Mouse (Mus musculus) urinary bladder, postnatal 10 days (tissue): ENCODE measurements around the gene Adcy1.

Source experiments
- DNase-seq: peaks from one replicate; pipeline ENCODE4 v3.0.0; 2022; ENCODE audit warnings: low spot score

The Adcy1 gene

GRCm38 (mm10) chr11:7063001-7063584 is at the start of gene Adcy1:
Gene Adcy1, plus strand, starts transcription at chr11:7063489.
- DNase-seq = no peak

DNA sequence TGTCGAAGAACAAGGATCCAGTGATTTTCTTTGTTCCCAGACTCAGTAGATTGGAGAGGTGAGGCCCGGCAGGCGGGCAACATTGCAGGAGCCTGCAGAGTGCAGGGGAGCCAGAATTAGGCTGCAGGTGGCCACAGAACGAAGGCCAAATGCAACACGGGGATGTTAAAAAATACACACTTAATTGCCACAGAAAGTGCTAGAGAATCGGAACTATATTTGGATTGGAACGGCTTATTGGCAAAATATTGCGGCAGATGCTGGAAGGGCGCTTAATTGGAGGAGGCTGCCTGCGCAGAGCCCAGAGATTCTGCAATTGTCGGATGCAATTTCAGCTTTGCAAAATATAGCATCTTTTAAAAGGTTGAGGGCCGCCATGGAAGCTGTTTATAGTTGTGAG is 46.4 kb upstream of the Adcy1 start:
- DNase-seq = no peak

- no peak for DNase-seq
Observed at GRCm38 (mm10) chr11:7018078-7018477, 45.2 kb upstream of the Adcy1 start.

GRCm38 (mm10) chr11:7019006-7019525 is 44.2 kb upstream of the Adcy1 start:
- DNase-seq = no peak

- DNase-seq = no peak
Observed at GRCm38 (mm10) chr11:7033063-7033462, 30.2 kb upstream of the Adcy1 start.

DNA sequence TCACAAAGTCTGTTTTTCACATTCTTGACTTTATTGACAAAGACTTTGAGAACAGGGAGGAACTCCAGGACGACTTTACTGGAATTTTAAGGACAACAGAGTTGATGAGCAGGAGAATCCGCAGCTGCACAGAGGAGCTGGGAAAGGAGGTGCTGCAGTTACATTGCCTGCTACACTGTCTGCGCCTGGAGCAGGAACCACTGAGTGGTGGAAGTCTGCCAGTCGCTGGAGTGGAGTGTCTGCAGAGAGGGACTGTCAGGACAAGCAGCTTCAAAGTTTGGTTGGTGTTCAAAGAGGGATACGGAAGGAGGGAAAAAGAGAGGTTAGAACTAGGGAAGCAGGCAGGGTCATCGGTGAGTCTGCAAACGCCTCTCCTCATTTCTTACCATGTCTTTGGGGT is 23.6 kb upstream of the Adcy1 start:
- no peak for DNase-seq

DNA sequence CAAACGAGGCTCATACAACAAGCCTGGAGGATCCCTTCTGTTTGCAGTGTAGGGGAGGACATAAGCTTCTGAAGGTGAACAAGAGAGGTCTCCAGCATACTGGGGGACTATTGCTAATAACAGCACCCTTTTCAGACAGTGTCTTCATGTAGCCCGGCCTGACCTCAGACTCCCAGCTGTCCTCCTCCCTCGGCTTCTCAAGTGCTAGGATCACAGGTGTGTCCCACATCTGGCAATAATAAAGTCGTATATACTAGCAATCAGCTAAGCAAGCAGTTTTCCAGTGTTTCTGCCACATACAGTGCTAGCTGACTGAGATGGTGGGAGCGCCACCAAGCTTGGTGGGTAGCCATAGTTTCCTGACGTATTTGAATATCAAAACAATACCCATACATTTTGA is 22.5 kb upstream of the Adcy1 start:
- DNase-seq = no peak

GRCm38 (mm10) chr11:7047176-7047575 is 16.1 kb upstream of the Adcy1 start:
- no peak for DNase-seq

DNA sequence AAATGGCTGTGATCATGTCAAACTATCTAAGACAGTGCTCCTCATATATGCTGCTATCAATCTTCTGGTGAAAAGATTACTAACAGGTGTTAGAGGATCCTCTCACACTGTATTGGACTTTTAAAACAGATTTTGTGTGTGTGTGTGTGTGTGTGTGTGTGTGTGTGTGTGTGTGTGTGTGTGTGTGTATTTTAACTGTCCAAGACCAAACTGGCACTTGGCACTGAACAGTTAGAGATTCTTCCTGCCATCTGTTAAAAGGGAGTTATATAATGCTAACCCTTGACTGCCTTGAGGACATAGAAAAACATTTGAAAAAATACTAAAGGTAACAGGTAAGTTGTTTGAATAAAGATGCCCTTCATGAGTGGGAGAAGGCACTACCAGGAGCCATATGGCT is 15.7 kb upstream of the Adcy1 start:
- no peak for DNase-seq

DNA sequence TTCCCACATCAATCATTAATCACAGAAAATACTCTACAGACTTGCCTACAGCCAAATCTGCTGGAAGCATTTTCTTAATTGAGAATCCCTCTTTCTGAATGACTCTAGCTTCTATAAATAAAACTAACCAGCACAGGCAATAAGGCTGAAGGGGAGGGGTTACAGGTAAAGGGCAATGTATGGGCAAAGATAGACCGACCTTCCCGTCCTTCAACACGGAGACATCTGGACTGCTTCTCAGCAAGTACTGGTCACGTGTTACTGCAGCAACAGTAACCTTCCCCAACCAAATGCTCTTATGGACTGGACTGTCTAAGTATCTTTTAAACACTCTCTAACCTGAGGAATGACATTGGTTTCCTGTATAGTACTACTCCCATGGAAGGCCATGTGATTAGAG is 9.6 kb upstream of the Adcy1 start:
- no peak for DNase-seq

- DNase-seq = no peak
Observed at GRCm38 (mm10) chr11:7054662-7055265, 8.5 kb upstream of the Adcy1 start.

DNA sequence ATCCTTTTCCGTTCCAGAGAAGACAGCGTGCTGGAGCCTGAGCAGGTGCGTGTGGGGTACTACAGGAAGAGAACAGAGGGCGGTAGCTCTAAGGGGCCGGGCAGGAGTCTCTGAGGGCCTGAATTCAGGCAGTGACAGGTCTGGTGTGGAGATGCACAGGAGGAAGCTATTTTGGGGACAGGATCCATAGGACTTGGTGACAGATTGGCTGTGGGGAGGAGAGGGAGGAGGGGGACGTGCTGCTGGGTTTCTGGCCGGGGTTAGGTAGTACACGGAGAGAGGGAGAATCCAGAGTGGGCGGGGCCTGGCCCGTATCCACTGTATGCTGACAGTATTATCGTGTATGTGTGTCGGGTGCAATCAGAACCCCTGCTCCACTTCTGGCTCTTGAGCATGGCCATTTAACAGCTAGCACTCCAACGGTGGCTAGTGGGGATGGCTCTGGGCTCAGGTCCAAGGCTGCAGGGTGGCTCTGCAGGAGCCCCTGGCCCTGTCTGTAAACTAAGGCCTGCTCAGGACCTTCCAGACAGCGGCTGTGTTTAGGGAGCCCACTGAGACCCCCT is 7.8 kb upstream of the Adcy1 start:
- no peak for DNase-seq

DNA sequence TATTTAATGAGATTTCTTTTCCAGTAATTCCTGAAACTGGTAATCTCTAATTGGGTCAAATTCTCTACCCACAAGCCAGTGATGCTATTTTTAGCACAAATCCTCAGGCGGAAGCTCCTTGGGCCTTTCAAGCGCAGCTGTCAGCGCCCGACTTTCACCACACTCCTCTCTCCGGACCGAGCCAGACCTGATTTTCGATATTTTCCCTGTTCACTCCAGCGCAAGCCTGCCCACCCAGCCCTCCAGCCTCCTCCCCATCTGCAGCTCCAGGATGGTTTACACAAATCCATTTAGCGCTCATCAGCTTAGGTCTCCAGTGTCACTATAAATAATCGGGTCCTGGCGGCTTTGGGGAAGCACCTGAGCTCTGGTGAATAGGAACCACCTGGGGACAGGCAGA is 7.2 kb upstream of the Adcy1 start:
- no peak for DNase-seq

DNA sequence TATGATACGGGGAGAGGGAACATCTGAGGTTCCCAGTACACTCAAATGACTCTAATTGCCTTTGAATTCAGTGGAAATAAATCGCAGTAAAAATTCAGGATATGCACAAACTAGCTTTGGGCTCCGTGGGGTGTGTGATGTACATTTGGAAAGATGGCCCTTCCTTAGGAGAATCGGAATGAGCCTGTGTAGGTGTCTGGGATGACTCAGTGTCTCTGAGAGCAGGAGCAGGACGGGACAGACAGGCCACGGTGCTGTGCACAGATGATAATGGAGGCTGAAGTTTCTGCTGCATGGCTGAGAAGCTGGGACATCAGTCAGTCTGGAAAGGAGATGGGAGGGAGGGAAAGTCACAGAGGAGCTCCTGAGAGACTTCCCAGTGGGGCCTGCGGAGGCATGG is 5.5 kb upstream of the Adcy1 start:
- no peak for DNase-seq

GRCm38 (mm10) chr11:7061961-7062360 is 1.3 kb upstream of the Adcy1 start:
- DNase-seq = no peak

GRCm38 (mm10) chr11:7062566-7062965 is 723 bp upstream of the Adcy1 start:
- DNase-seq = no peak

DNA sequence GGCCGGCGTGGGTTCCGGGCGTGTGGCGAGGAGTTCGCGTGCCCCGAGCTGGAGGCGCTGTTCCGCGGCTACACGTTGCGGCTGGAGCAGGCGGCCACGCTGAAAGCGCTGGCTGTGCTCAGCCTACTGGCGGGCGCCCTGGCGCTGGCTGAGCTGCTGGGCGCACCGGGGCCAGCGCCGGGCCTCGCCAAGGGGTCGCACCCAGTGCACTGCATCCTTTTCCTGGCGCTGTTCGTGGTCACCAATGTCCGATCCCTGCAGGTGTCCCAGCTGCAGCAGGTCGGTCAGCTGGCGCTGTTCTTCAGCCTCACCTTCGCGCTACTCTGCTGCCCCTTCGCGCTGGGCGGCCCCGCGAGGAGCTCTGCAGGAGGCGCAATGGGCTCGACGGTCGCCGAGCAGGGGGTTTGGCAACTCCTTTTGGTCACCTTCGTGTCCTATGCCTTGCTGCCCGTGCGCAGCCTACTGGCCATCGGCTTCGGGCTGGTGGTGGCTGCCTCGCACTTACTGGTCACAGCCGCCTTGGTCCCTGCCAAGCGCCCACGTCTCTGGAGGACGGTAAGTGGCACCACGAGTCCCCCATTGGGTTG is 485 bp downstream of the Adcy1 start:
- no peak for DNase-seq

GRCm38 (mm10) chr11:7064484-7065185 is 1.3 kb downstream of the Adcy1 start:
- DNase-seq = no peak

DNA sequence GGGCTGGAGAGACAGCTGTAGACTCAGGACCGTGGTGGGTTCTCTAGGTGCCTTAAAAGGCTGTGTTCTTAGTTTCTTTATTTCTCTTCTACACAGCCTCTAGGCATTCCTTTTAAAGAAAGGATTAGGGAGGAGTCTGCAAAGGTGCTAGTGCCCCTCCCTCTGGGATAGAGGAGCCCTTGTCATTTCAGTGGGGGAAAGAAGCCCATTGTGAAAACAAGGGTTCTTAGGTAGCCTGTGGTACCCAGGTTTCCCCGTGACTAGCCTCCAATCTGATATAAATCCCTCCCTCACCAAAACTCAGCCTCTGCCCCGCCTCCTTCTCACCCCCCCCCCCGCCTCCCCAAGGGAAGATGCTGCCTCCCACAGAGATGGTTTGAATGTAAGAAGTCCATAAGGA is 2.1 kb downstream of the Adcy1 start:
- DNase-seq = no peak

- DNase-seq = no peak
Observed at GRCm38 (mm10) chr11:7065876-7066275, 2.6 kb downstream of the Adcy1 start.

DNA sequence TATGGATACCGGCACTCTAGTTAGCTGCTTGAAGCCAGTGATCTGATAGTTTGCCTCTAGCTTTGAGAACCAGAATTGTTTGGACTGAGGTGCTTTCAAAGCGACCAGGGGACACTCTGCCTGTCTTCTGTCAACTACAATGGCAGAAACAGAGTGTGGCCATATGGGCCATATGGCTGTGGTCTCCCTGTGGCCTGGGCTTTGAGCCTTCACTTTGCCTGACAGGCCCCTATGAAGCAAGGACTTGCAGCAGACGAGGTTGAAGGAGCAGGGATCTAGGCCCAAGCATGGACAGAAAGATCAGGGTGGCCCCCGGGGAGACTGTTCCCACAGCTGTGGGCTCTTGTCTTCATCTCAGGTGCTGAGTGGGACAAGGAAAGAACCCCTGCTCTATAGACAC is 4.0 kb downstream of the Adcy1 start:
- DNase-seq = no peak

- no peak for DNase-seq
Observed at GRCm38 (mm10) chr11:7068479-7069235, 5.4 kb downstream of the Adcy1 start.
